Mouse (Mus musculus) forebrain, embryonic 12.5 days (tissue): Measurements from ENCODE around the gene Mlec. TPM values are rescaled to one million over a fixed set of nuclear protein-coding genes. Genes with fewer than 3 reads are reported as not detected.

Experiments used
- ATAC-seq: fragments of 200-750 bp; cut with Nextera tagmentation; 2 replicates; pipeline ENCODE4 v1.8.0; 2017; ENCODE audit warnings: moderate TSS enrichment; ENCODE audit not compliant: low FRiP score
- H3K27ac ChIP-seq: fragments of 300-500 bp; sonication (generic); 2 replicates; pipeline ENCODE4 v1.5.1; 2016; ENCODE audit warnings: mild to moderate bottlenecking
- H3K27me3 ChIP-seq: fragments of 300-500 bp; sonication (generic); 2 replicates; pipeline ENCODE4 v1.6.1; 2016; ENCODE audit warnings: mild to moderate bottlenecking
- H3K36me3 ChIP-seq: fragments of 300-500 bp; sonication (generic); replicated peaks from 2 replicates; pipeline ENCODE4 v1.6.1; 2016; ENCODE audit warnings: mild to moderate bottlenecking
- H3K4me1 ChIP-seq: fragments of 300-500 bp; sonication (generic); 2 replicates; pipeline ENCODE4 v1.6.1; 2016
- H3K4me2 ChIP-seq: fragments of 300-500 bp; sonication (generic); 2 replicates; pipeline ENCODE4 v1.6.1; 2016; ENCODE audit warnings: mild to moderate bottlenecking, moderate library complexity
- H3K4me3 ChIP-seq: fragments of 300-500 bp; sonication (generic); replicated peaks from 2 replicates; pipeline ENCODE4 v1.5.1; 2016; ENCODE audit warnings: mild to moderate bottlenecking
- H3K9ac ChIP-seq: fragments of 300-500 bp; sonication (generic); 2 replicates; pipeline ENCODE4 v1.6.1; 2016; ENCODE audit warnings: mild to moderate bottlenecking
- H3K9me3 ChIP-seq: fragments of 300-500 bp; sonication (generic); 2 replicates; pipeline ENCODE4 v1.6.1; 2016
- WGBS: fragments of 180-500 bp; shearing (Covaris S2); methylation state at CpG from one replicate; pipeline ENCODE4 v1.1.7; 2016; 5-methylcytosine and 5-hydroxymethylcytosine counted together
- polyA plus RNA-seq: library from polyadenylated mRNA; unstranded; fragments of >200 nt; fragmentation: Nextera tagmentation; extraction: Ambion mirVana; gene quantifications from 2 replicates; pipeline ENCODE4 v1.2.1, GENCODE M21; 2016

The Mlec gene
- polyA plus RNA-seq, 1 experiment from 2014 or later: 50.3 TPM

GRCm38 (mm10) chr5:115190081-115190480 lies 32.1 kb upstream of the Mlec start:
- H3K4me2 ChIP-seq: no peak overlapping the region
- no peaks in the 10 kb centered on the region for H3K9me3 ChIP-seq
- H3K27ac ChIP-seq: no peak overlapping the region
- H3K9ac ChIP-seq: no peak overlapping the region
- no peaks in the 10 kb centered on the region for H3K36me3 ChIP-seq
- no peak overlapping the region for H3K4me3 ChIP-seq
- H3K4me1 ChIP-seq: peaks cover 48% of the 10 kb centered on the region
- ATAC-seq: no peak
- H3K27me3 ChIP-seq: peaks cover 83% of the 10 kb centered on the region
- WGBS: 83% methylated on average over 12 of the region's 12 CpGs

GRCm38 (mm10) chr5:115188824-115189223 lies 30.8 kb upstream of the Mlec start:
- H3K4me3 ChIP-seq: no peak overlapping the region
- no peak for ATAC-seq
- peaks cover 51% of the 10 kb centered on the region for H3K4me1 ChIP-seq
- no peaks in the 10 kb centered on the region for H3K36me3 ChIP-seq
- H3K27ac ChIP-seq: no peak overlapping the region
- 53% methylated on average over 5 of the region's 5 CpGs for WGBS
- no peak overlapping the region for H3K4me2 ChIP-seq
- H3K27me3 ChIP-seq: peaks cover 76% of the 10 kb centered on the region
- no peak overlapping the region for H3K9ac ChIP-seq
- no peaks in the 10 kb centered on the region for H3K9me3 ChIP-seq

GRCm38 (mm10) chr5:115187188-115188131 lies 29.5 kb upstream of the Mlec start:
- Histone ChIP-seq H3K4me1 (peaks cover 37% of the 10 kb centered on the region), H3K36me3 (no peaks in the 10 kb centered on the region), H3K27ac (peak overlapping the region; percentile 54), H3K4me2 (peak overlapping the region; percentile 21), H3K4me3 (no peak overlapping the region), H3K27me3 (peaks cover 64% of the 10 kb centered on the region), H3K9me3 (no peaks in the 10 kb centered on the region), H3K9ac (no peak overlapping the region)
- 17% methylated on average over 26 of the region's 26 CpGs for WGBS
- peak; percentile 75 for ATAC-seq

- Histone ChIP-seq H3K36me3 (no peaks in the 10 kb centered on the region), H3K4me3 (no peak overlapping the region), H3K9ac (no peak overlapping the region), H3K27me3 (peaks cover 55% of the 10 kb centered on the region), H3K4me2 (peak overlapping the region; percentile 21), H3K27ac (peak overlapping the region; percentile 68), H3K4me1 (peaks cover 33% of the 10 kb centered on the region), H3K9me3 (no peaks in the 10 kb centered on the region)
- ATAC-seq: peak; percentile 60; the same call in 1 of the 2 replicates
- 45% methylated on average over 17 of the region's 17 CpGs for WGBS
Observed at GRCm38 (mm10) chr5:115186371-115187073, 28.5 kb upstream of the Mlec start.

- Histone ChIP-seq H3K4me1 (peaks cover 38% of the 10 kb centered on the region), H3K9me3 (no peaks in the 10 kb centered on the region), H3K27me3 (peaks cover 37% of the 10 kb centered on the region), H3K27ac (no peak overlapping the region; the same call in 1 of the 2 replicates), H3K4me3 (peak overlapping the region; percentile 15), H3K9ac (no peak overlapping the region), H3K36me3 (no peaks in the 10 kb centered on the region), H3K4me2 (peak overlapping the region; percentile 46)
- no peak for ATAC-seq
- WGBS: 22% methylated on average over 15 of the region's 15 CpGs
Observed at GRCm38 (mm10) chr5:115184726-115185125, 26.7 kb upstream of the Mlec start.

- H3K4me3 ChIP-seq: no peak overlapping the region
- no peak for ATAC-seq
- no peaks in the 10 kb centered on the region for H3K36me3 ChIP-seq
- 85% methylated on average over 10 of the region's 10 CpGs for WGBS
- peaks cover 38% of the 10 kb centered on the region for H3K4me1 ChIP-seq
- H3K4me2 ChIP-seq: no peak overlapping the region
- no peaks in the 10 kb centered on the region for H3K9me3 ChIP-seq
- no peak overlapping the region for H3K9ac ChIP-seq
- H3K27ac ChIP-seq: no peak overlapping the region
- H3K27me3 ChIP-seq: peaks cover 26% of the 10 kb centered on the region
Observed at GRCm38 (mm10) chr5:115183482-115183881, 25.5 kb upstream of the Mlec start.

GRCm38 (mm10) chr5:115182925-115183324 lies 24.9 kb upstream of the Mlec start:
- Histone ChIP-seq H3K9me3 (no peaks in the 10 kb centered on the region), H3K4me1 (peaks cover 38% of the 10 kb centered on the region), H3K27ac (no peak overlapping the region), H3K4me3 (no peak overlapping the region), H3K27me3 (peaks cover 26% of the 10 kb centered on the region), H3K9ac (no peak overlapping the region), H3K4me2 (no peak overlapping the region), H3K36me3 (no peaks in the 10 kb centered on the region)
- 71% methylated on average over 8 of the region's 8 CpGs for WGBS
- no peak for ATAC-seq

GRCm38 (mm10) chr5:115181248-115181940 lies 23.4 kb upstream of the Mlec start:
- Histone ChIP-seq H3K4me2 (no peak overlapping the region), H3K9ac (no peak overlapping the region), H3K36me3 (no peaks in the 10 kb centered on the region), H3K4me1 (peaks cover 23% of the 10 kb centered on the region), H3K4me3 (no peak overlapping the region), H3K27ac (no peak overlapping the region), H3K9me3 (no peaks in the 10 kb centered on the region), H3K27me3 (peaks cover 19% of the 10 kb centered on the region)
- 84% methylated on average over 13 of the region's 13 CpGs for WGBS
- ATAC-seq: no peak

- Histone ChIP-seq H3K4me2 (no peak overlapping the region), H3K4me1 (peaks cover 14% of the 10 kb centered on the region), H3K27me3 (peaks cover 7% of the 10 kb centered on the region; the same call in 1 of the 2 replicates), H3K36me3 (no peaks in the 10 kb centered on the region), H3K4me3 (no peak overlapping the region), H3K27ac (no peak overlapping the region), H3K9me3 (no peaks in the 10 kb centered on the region), H3K9ac (no peak overlapping the region)
- ATAC-seq: no peak
- WGBS: 91% methylated on average over 11 of the region's 11 CpGs
Observed at GRCm38 (mm10) chr5:115179596-115179995, 21.6 kb upstream of the Mlec start.

- Histone ChIP-seq H3K4me2 (no peak overlapping the region), H3K27me3 (no peaks in the 10 kb centered on the region), H3K9ac (no peak overlapping the region), H3K27ac (no peak overlapping the region), H3K9me3 (no peaks in the 10 kb centered on the region), H3K36me3 (no peaks in the 10 kb centered on the region), H3K4me3 (no peak overlapping the region), H3K4me1 (0 out of 2 replicates have a peak, but pooled peaks cover 6% of the 10 kb centered on the region)
- 78% methylated on average over 6 of the region's 6 CpGs for WGBS
- ATAC-seq: no peak
Observed at GRCm38 (mm10) chr5:115177866-115178265, 19.9 kb upstream of the Mlec start.

- Histone ChIP-seq H3K4me1 (no peaks in the 10 kb centered on the region), H3K9me3 (no peaks in the 10 kb centered on the region), H3K9ac (no peak overlapping the region), H3K27me3 (no peaks in the 10 kb centered on the region), H3K27ac (no peak overlapping the region), H3K4me2 (no peak overlapping the region), H3K36me3 (no peaks in the 10 kb centered on the region), H3K4me3 (no peak overlapping the region)
- WGBS: 92% methylated on average over 1 of the region's 1 CpGs
- ATAC-seq: no peak
Observed at GRCm38 (mm10) chr5:115174554-115174953, 16.6 kb upstream of the Mlec start.

GRCm38 (mm10) chr5:115170150-115170549 lies 12.2 kb upstream of the Mlec start:
- no peak for ATAC-seq
- 81% methylated on average over 8 of the region's 8 CpGs for WGBS
- Histone ChIP-seq H3K9me3 (no peaks in the 10 kb centered on the region), H3K4me3 (no peak overlapping the region), H3K27me3 (no peaks in the 10 kb centered on the region), H3K4me2 (no peak overlapping the region), H3K9ac (no peak overlapping the region), H3K36me3 (no peaks in the 10 kb centered on the region), H3K4me1 (peaks cover 10% of the 10 kb centered on the region), H3K27ac (no peak overlapping the region)
